8 mouse cellular contexts compared by ENCODE assay signal in genomic region chr5:138658922-138659321, GRCm38 (mm10). TPM values are rescaled to one million over a fixed set of nuclear protein-coding genes. Genes with fewer than 3 reads are reported as not detected.
DNase-seq lines count a peak whose midpoint lies in the region; ATAC-seq and TF ChIP-seq lines count a peak whose summit lies in the region.

No protein-coding gene starts in this region.

- POLR2A ChIA-PET in Patski (lab: Charles Lee): no interaction called here

- 0 out of 2 replicates have a peak, but pooled peaks have one; percentile 22 for ATAC-seq in intestine, postnatal 0 days
- no peak for ATAC-seq in intestine, embryonic 16.5 days
- ATAC-seq in Patski: peak; percentile 85

- H3K9ac ChIP-seq in intestine, postnatal 0 days (ENCODE audit: low read depth, low read length): no peak overlapping the region
- no peak overlapping the region for H3K9ac ChIP-seq in intestine, embryonic 16.5 days (ENCODE audit: low read depth, low read length)

- H3K9me3 ChIP-seq in intestine, postnatal 0 days (ENCODE audit: control insufficient read depth): no peaks in the 10 kb centered on the region
- H3K9me3 ChIP-seq in intestine, embryonic 16.5 days (ENCODE audit: control insufficient read depth, low read length): no peaks in the 10 kb centered on the region

- H3K4me2 ChIP-seq in intestine, postnatal 0 days (replicated peaks; ENCODE audit: low read depth): no peak overlapping the region
- H3K4me2 ChIP-seq in intestine, embryonic 16.5 days (ENCODE audit: low read depth, low read length): no peak overlapping the region

- H3K27ac ChIP-seq in intestine, postnatal 0 days (ENCODE audit: low read depth, low read length): no peak overlapping the region
- H3K27ac ChIP-seq in intestine, embryonic 16.5 days (ENCODE audit: low read length): no peak overlapping the region

- DNase-seq in Patski (ENCODE audit: low read depth, low spot score): no peak
- DNase-seq in cerebellum, adult 9-11 months: peak; percentile 22
- DNase-seq in gastrocnemius, postnatal 4 days (ENCODE audit: low spot score in 2 of 2): peak; percentile 18 to 19
- DNase-seq in layer of hippocampus, postnatal 10 days (ENCODE audit: low spot score in 2 of 2): peak; percentile 52 to 69
- DNase-seq in mesoderm, embryonic 11.5 days (ENCODE audit: low read depth, low spot score): peak; percentile 80
- peak; percentile 60 for DNase-seq in telencephalon, adult 2 months (ENCODE audit: low read depth, low spot score)

- TF ChIP-seq CTCF in intestine, postnatal 0 days (IDR thresholded peaks at IDR 0.05; ENCODE audit: low read depth): peak; percentile 93
- peak; percentile 77 for TF ChIP-seq CTCF in Patski (IDR thresholded peaks at IDR 0.05)

- WGBS in intestine, postnatal 0 days: 13% methylated on average over 5 of the region's 5 CpGs
- WGBS in intestine, embryonic 16.5 days: 14% methylated on average over 5 of the region's 5 CpGs

- H3K36me3 ChIP-seq in intestine, postnatal 0 days (ENCODE audit: control insufficient read depth, insufficient read depth): no peaks in the 10 kb centered on the region
- no peaks in the 10 kb centered on the region for H3K36me3 ChIP-seq in intestine, embryonic 16.5 days (ENCODE audit: control insufficient read depth, insufficient read depth, low read length)

- CTCF ChIA-PET in Patski (lab: Charles Lee): interaction anchor here (0.7 to 2.9 kb wide), 11 partner anchors 11 to 437 kb away, joined by 3 to 13 read pairs (median 4); no protein-coding TSS in a partner anchor

- no peaks in the 10 kb centered on the region for H3K27me3 ChIP-seq in intestine, postnatal 0 days (replicated peaks; ENCODE audit: control insufficient read depth, insufficient read depth, low read length)
- H3K27me3 ChIP-seq in intestine, embryonic 16.5 days (replicated peaks; ENCODE audit: control insufficient read depth, insufficient read depth, low read length): no peaks in the 10 kb centered on the region
- H3K27me3 ChIP-seq in Patski: no peaks in the 10 kb centered on the region

- H3K4me1 ChIP-seq in intestine, postnatal 0 days (replicated peaks; ENCODE audit: control insufficient read depth, insufficient read depth, low read length): no peaks in the 10 kb centered on the region
- no peaks in the 10 kb centered on the region for H3K4me1 ChIP-seq in intestine, embryonic 16.5 days (ENCODE audit: control insufficient read depth, insufficient read depth, low read length)

- in situ Hi-C loops in Patski (cut with MboI; ENCODE audit: low pct_unique_long_range_greater_than_20kb): no loop called here

- no peak overlapping the region for H3K4me3 ChIP-seq in intestine, postnatal 0 days (ENCODE audit: low read depth, low read length)
- H3K4me3 ChIP-seq in intestine, embryonic 16.5 days (ENCODE audit: low read length): no peak overlapping the region

RNA-seq across cellular contexts. Expression of gene A430033K04Rik, which starts 36.3 kb away (rescaled TPM):
- 3.4 and 3.7 TPM in 2 replicates for polyA plus RNA-seq in intestine, postnatal 0 days (2015; fragmentation: Nextera tagmentation; extraction: Ambion mirVana)
- 8.0 and 9.5 TPM in 2 replicates for polyA plus RNA-seq in intestine, embryonic 16.5 days (2015; fragmentation: Nextera tagmentation; extraction: Ambion mirVana)
- 4.5 TPM for polyA plus RNA-seq in Patski (2021)
- 1 to 10 TPM; 6.7 to 7.3 TPM for total RNA-seq in gastrocnemius, postnatal 4 days (2021)
- 10 to 100 TPM; 12.5 to 13.6 TPM for total RNA-seq in layer of hippocampus, postnatal 10 days (2021)

RNA-seq across cellular contexts. Expression of gene Zfp68, which starts 39.4 kb away (rescaled TPM):
- polyA plus RNA-seq in intestine, postnatal 0 days (2015; fragmentation: Nextera tagmentation; extraction: Ambion mirVana): 25.0 and 27.6 TPM in 2 replicates
- polyA plus RNA-seq in intestine, embryonic 16.5 days (2015; fragmentation: Nextera tagmentation; extraction: Ambion mirVana): 43.1 TPM in 2 replicates
- polyA plus RNA-seq in Patski (2021): 39.0 TPM
- 10 to 100 TPM; 28.6 to 32.6 TPM for total RNA-seq in gastrocnemius, postnatal 4 days (2021)
- total RNA-seq in layer of hippocampus, postnatal 10 days (2021): 10 to 100 TPM; 33.1 to 35.3 TPM
